Mouse (Mus musculus) CH12.LX (cell line): ENCODE results near the gene Ogfrl1. TPM values are rescaled to one million over a fixed set of nuclear protein-coding genes. Genes with fewer than 3 reads are reported as not detected.

Source experiments
- DNase-seq: peaks from one replicate; pipeline ENCODE4 v3.0.0-alpha.2; 2013; ENCODE audit errors: extremely low read depth
- H3K27ac ChIP-seq: 2 replicates; pipeline ENCODE4 v1.5.1; 2012; ENCODE audit warnings: low read depth, mild to moderate bottlenecking, control low read depth, moderate library complexity; ENCODE audit not compliant: insufficient read depth
- H3K27me3 ChIP-seq: replicated peaks from 2 replicates; pipeline ENCODE3; 2012; ENCODE audit warnings: inconsistent platforms
- H3K36me3 ChIP-seq, 2 experiments: replicated peaks in 1 of 2; 2 replicates each; pipeline versions ENCODE3 to v1.6.1; 2012; ENCODE audit warnings: inconsistent platforms in 1 of 2, low read length in 1 of 2, mild to moderate bottlenecking in 1 of 2, mixed read lengths in 1 of 2, moderate library complexity in 1 of 2; ENCODE audit not compliant: control insufficient read depth in 1 of 2, insufficient read depth in 1 of 2
- H3K4me1 ChIP-seq, 2 experiments: 2 replicates each; pipeline ENCODE4 v1.6.1; 2012; ENCODE audit warnings: inconsistent platforms in 1 of 2, moderate library complexity in 1 of 2; ENCODE audit not compliant: insufficient read depth in 2 of 2, control insufficient read depth in 1 of 2
- H3K4me2 ChIP-seq: 2 replicates; pipeline ENCODE4 v1.6.1; 2012; ENCODE audit warnings: low read depth, mild to moderate bottlenecking, control low read depth; ENCODE audit not compliant: poor library complexity, insufficient read depth, severe bottlenecking
- H3K4me3 ChIP-seq, 3 experiments: fragments of 150-350 bp in 1 of 3; sonication (generic) in 1 of 3; replicated peaks in 1 of 3; 2 replicates each; pipeline versions ENCODE3 to v1.5.1; 2011 to 2012; ENCODE audit warnings: low read depth in 2 of 3, low read length in 2 of 3, mild to moderate bottlenecking in 2 of 3, moderate library complexity in 2 of 3, control low read depth in 1 of 3, improper control_type of control experiment in 1 of 3, inconsistent platforms in 1 of 3, mixed read lengths in 1 of 3; ENCODE audit not compliant: poor library complexity in 1 of 3
- H3K79me2 ChIP-seq: replicated peaks from 2 replicates; pipeline ENCODE4 v1.6.1; 2012; ENCODE audit warnings: mild to moderate bottlenecking, moderate library complexity; ENCODE audit not compliant: control insufficient read depth, poor library complexity, insufficient read depth, severe bottlenecking; ENCODE audit errors: extremely low read depth
- H3K9ac ChIP-seq: 2 replicates; pipeline ENCODE4 v1.6.1; 2012; ENCODE audit warnings: low read depth, mild to moderate bottlenecking, control low read depth, moderate library complexity; ENCODE audit not compliant: insufficient read depth
- H3K9me3 ChIP-seq: replicated peaks from 2 replicates; pipeline ENCODE3; 2012; ENCODE audit warnings: low read length, inconsistent platforms, mixed read lengths
- BHLHE40 ChIP-seq: IDR thresholded peaks from 2 replicates; pipeline ENCODE4 v1.6.1; 2011; ENCODE audit warnings: mild to moderate bottlenecking, low read depth, low read length, improper control_type of control experiment
- CHD1 ChIP-seq: IDR thresholded peaks from 2 replicates; pipeline ENCODE4 v1.6.1; 2012; ENCODE audit warnings: low read depth, low read length, improper control_type of control experiment, inconsistent platforms
- CHD2 ChIP-seq: IDR thresholded peaks from 2 replicates; pipeline ENCODE4 v1.6.1; 2011; ENCODE audit warnings: low read length, improper control_type of control experiment
- E2F4 ChIP-seq: IDR thresholded peaks from 2 replicates; pipeline ENCODE4 v1.6.1; 2011; ENCODE audit warnings: low read depth, low read length, improper control_type of control experiment; ENCODE audit not compliant: insufficient replicate concordance
- ELF1 ChIP-seq: IDR thresholded peaks from 2 replicates; pipeline ENCODE4 v1.6.1; 2014; ENCODE audit warnings: low read depth, mild to moderate bottlenecking, inconsistent platforms, low read length, improper control_type of control experiment
- ETS1 ChIP-seq: conservative IDR thresholded peaks from 2 replicates; pipeline ENCODE4 v1.6.1; 2012; ENCODE audit warnings: low read depth, mild to moderate bottlenecking, inconsistent platforms, low read length, improper control_type of control experiment, moderate library complexity
- GABPA ChIP-seq: IDR thresholded peaks from 2 replicates; pipeline ENCODE4 v1.6.1; 2012; ENCODE audit warnings: low read depth, low read length, improper control_type of control experiment, inconsistent platforms; ENCODE audit not compliant: insufficient replicate concordance
- HCFC1 ChIP-seq: IDR thresholded peaks from 2 replicates; pipeline ENCODE4 v1.6.1; 2012; ENCODE audit warnings: low read depth, mild to moderate bottlenecking, inconsistent platforms, low read length, improper control_type of control experiment
- JUN ChIP-seq: IDR thresholded peaks from 2 replicates; pipeline ENCODE4 v1.6.1; 2011; ENCODE audit warnings: low read depth, mild to moderate bottlenecking, low read length, improper control_type of control experiment, moderate library complexity; ENCODE audit not compliant: insufficient read depth
- JUND ChIP-seq: conservative IDR thresholded peaks from 2 replicates; pipeline ENCODE4 v1.6.1; 2011; ENCODE audit warnings: low read depth, low read length, improper control_type of control experiment
- MEF2A ChIP-seq: IDR thresholded peaks from 2 replicates; pipeline ENCODE4 v1.6.1; 2014; ENCODE audit warnings: low read depth, mild to moderate bottlenecking, inconsistent platforms, low read length, improper control_type of control experiment, borderline replicate concordance
- MXI1 ChIP-seq: IDR thresholded peaks from 2 replicates; pipeline ENCODE4 v1.6.1; 2011; ENCODE audit warnings: mild to moderate bottlenecking, low read depth, low read length, improper control_type of control experiment
- NELFE ChIP-seq: IDR thresholded peaks from 2 replicates; pipeline ENCODE4 v1.6.1; 2011; ENCODE audit warnings: low read depth, low read length, improper control_type of control experiment
- NRF1 ChIP-seq: IDR thresholded peaks from 2 replicates; pipeline ENCODE4 v1.6.1; 2014; ENCODE audit warnings: low read depth, mild to moderate bottlenecking, inconsistent platforms, low read length, improper control_type of control experiment, moderate library complexity
- PAX5 ChIP-seq: IDR thresholded peaks from 2 replicates; pipeline ENCODE4 v1.6.1; 2012; ENCODE audit warnings: low read length, inconsistent platforms, mixed read lengths
- POLR2A ChIP-seq: IDR thresholded peaks from 2 replicates; pipeline ENCODE4 v1.6.1; 2011; ENCODE audit warnings: low read depth, mild to moderate bottlenecking, improper control_type of control experiment, low read length
- POLR2AphosphoS2 ChIP-seq: IDR thresholded peaks from 2 replicates; pipeline ENCODE4 v1.6.1; 2011; ENCODE audit warnings: low read depth, low read length, improper control_type of control experiment
- SIN3A ChIP-seq: IDR thresholded peaks from 2 replicates; pipeline ENCODE4 v1.6.1; 2012; ENCODE audit warnings: low read length, improper control_type of control experiment, inconsistent platforms
- TBP ChIP-seq: conservative IDR thresholded peaks from 2 replicates; pipeline ENCODE4 v1.6.1; 2011; ENCODE audit warnings: low read depth, low read length, improper control_type of control experiment
- TCF12 ChIP-seq: IDR thresholded peaks from 2 replicates; pipeline ENCODE4 v1.6.1; 2014; ENCODE audit warnings: low read depth, mild to moderate bottlenecking, inconsistent platforms, low read length, improper control_type of control experiment
- UBTF ChIP-seq: IDR thresholded peaks from 2 replicates; pipeline ENCODE4 v1.6.1; 2012; ENCODE audit warnings: low read depth, mild to moderate bottlenecking, inconsistent platforms, low read length, improper control_type of control experiment, moderate library complexity
- ZC3H11A ChIP-seq: IDR thresholded peaks from 2 replicates; pipeline ENCODE4 v1.6.1; 2012; ENCODE audit warnings: low read depth, mild to moderate bottlenecking, inconsistent platforms, low read length, improper control_type of control experiment
- ZMIZ1 ChIP-seq: IDR thresholded peaks from 2 replicates; pipeline ENCODE4 v1.6.1; 2012; ENCODE audit warnings: low read depth, mild to moderate bottlenecking, inconsistent platforms, low read length, improper control_type of control experiment
- ZNF384 ChIP-seq: IDR thresholded peaks from 2 replicates; pipeline ENCODE4 v1.6.1; 2012; ENCODE audit warnings: low read depth, low read length, improper control_type of control experiment, inconsistent platforms
- dilution Hi-C: fragments of 300-500 bp; cut with MboI; formaldehyde crosslinking; loops from 2 replicates; pipeline ENCODE4 v1.14.3; 2020; ENCODE audit warnings: low sequenced_read_pairs; ENCODE audit not compliant: extremely low pct_unique_long_range_greater_than_20kb, extremely low pct_ligation_motif_present
- in situ Hi-C: fragments of 300-500 bp; cut with MboI; formaldehyde crosslinking; loops from 3 replicates; pipeline ENCODE4 v1.14.3; 2019; ENCODE audit warnings: low sequenced_read_pairs, low pct_ligation_motif_present, low pct_unique_long_range_greater_than_20kb, mixed read lengths
- polyA plus RNA-seq: library from polyadenylated mRNA; unstranded; fragments of >175 nt; gene quantifications from 2 replicates; pipeline ENCODE4 v1.2.1, GENCODE M21; 2012; ENCODE audit warnings: low read depth; ENCODE audit not compliant: insufficient read length
- total RNA-seq, 2 experiments: library from RNA; depleted of rRNA; stranded (reverse); fragments of 300-350 nt in 1 of 2; fragments of >200 nt in 1 of 2; gene quantifications; 2 replicates each; pipeline ENCODE4 v1.2.3; 2012 to 2014

Ogfrl1 gene
- total and polyA plus RNA-seq, 3 experiments, result not detected

DNA sequence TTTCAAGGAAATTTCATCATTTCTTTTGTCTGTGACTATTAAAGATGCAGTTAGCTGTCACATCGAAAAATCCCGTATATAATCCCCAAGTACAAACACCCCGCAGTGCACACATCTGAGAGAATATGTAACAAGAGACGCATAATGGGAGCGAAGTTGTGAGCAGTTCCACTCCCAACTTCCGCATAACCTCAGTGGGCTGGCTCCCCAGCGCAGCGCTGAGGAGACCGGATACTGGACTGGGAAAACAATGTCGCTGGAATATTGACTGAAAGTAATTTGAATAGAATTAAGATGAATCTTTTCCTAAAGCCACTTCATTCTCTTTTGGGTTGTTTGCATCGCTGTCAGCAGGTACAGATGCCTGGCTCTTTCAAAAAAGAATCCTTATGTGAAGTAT lies 74.3 kb downstream of the Ogfrl1 start:
- Histone ChIP-seq H3K4me1 (no peaks in the 10 kb centered on the region), H3K79me2 (no peaks in the 10 kb centered on the region), H3K27ac (no peak overlapping the region), H3K9ac (no peak overlapping the region)
- dilution Hi-C loops, result no loop called here
- no peak for TF ChIP-seq NRF1
- no peak for TF ChIP-seq ZNF384
- no peak for TF ChIP-seq NELFE
- TF ChIP-seq POLR2A, result no peak
- TF ChIP-seq MEF2A, result no peak
- TF ChIP-seq BHLHE40, result no peak
- no peak for TF ChIP-seq ELF1
- TF ChIP-seq JUN, result no peak
- no peak for TF ChIP-seq PAX5
- TF ChIP-seq POLR2AphosphoS2, result no peak
- TF ChIP-seq CHD2, result no peak
- TF ChIP-seq UBTF, result no peak
- TF ChIP-seq JUND, result no peak
- no peak for TF ChIP-seq TBP
- TF ChIP-seq, all 38 proteins: peak for 0
- Histone ChIP-seq H3K4me2 (no peak overlapping the region), H3K4me3 (no peak overlapping the region), H3K9me3 (no peaks in the 10 kb centered on the region), H3K27me3 (no peaks in the 10 kb centered on the region), H3K36me3 (no peaks in the 10 kb centered on the region)
- in situ Hi-C loops, result no loop called here
- DNase-seq, result no peak

DNA sequence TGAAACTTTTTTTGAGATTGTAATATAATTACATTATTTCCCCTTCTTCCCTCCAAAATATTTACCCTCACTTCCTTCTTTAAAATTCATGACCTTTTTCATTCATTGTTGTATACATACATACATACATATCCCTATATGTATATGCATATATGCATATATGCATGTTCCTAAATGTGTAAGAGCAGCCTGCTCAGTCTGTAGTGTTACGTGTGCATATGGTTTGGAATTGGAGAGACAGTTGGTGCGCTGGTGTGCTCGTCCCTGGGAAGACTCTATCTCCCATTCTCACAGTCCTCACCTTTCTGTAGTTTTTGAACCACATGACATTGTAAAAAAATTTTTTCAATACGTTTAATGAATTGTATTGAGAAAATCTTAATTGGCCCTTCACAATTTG lies 75.4 kb downstream of the Ogfrl1 start:
- H3K9ac ChIP-seq, result no peak overlapping the region
- no peaks in the 10 kb centered on the region for H3K4me1 ChIP-seq
- no peaks in the 10 kb centered on the region for H3K36me3 ChIP-seq
- H3K27me3 ChIP-seq, result no peaks in the 10 kb centered on the region
- H3K27ac ChIP-seq, result no peak overlapping the region
- H3K4me3 ChIP-seq, result no peak overlapping the region
- no peaks in the 10 kb centered on the region for H3K9me3 ChIP-seq
- TF ChIP-seq GABPA, result no peak
- no peak for TF ChIP-seq TCF12
- no peak for TF ChIP-seq ZMIZ1
- TF ChIP-seq MXI1, result no peak
- no peak for TF ChIP-seq PAX5
- TF ChIP-seq CHD1, result no peak
- TF ChIP-seq ZC3H11A, result no peak
- no peak for TF ChIP-seq CHD2
- no peak for TF ChIP-seq SIN3A
- TF ChIP-seq BHLHE40, result no peak
- TF ChIP-seq HCFC1, result no peak
- no peak for TF ChIP-seq ETS1
- no peak for TF ChIP-seq E2F4
- DNase-seq, result no peak
- in situ Hi-C loops, result no loop called here
- no peaks in the 10 kb centered on the region for H3K79me2 ChIP-seq
- dilution Hi-C loops, result no loop called here
- H3K4me2 ChIP-seq, result no peak overlapping the region
